Mouse (Mus musculus) liver, embryonic 14.5 days (tissue): ENCODE data around the gene Lrba. TPM values are rescaled to one million over a fixed set of nuclear protein-coding genes. Genes with fewer than 3 reads are reported as not detected.

Experiments
- ATAC-seq: fragments of 200-750 bp; cut with Nextera tagmentation; 2 replicates; pipeline ENCODE4 v1.8.0; 2017; ENCODE audit warnings: moderate number of reproducible peaks, mild to moderate bottlenecking, moderate library complexity; ENCODE audit not compliant: insufficient read depth
- DNase-seq, 3 experiments: peaks; one replicate each; pipeline ENCODE4 v3.0.0-alpha.2; 2012 to 2013; ENCODE audit warnings: low read depth in 3 of 3, low spot score in 3 of 3
- H3K27ac ChIP-seq: fragments of 300-500 bp; sonication (generic); 2 replicates; pipeline ENCODE4 v1.5.1; 2014; ENCODE audit warnings: moderate library complexity, mild to moderate bottlenecking, control low read depth, inconsistent platforms
- H3K27me3 ChIP-seq: fragments of 300-500 bp; sonication (generic); 2 replicates; pipeline ENCODE4 v1.6.1; 2014; ENCODE audit warnings: mild to moderate bottlenecking, low read length, moderate library complexity; ENCODE audit not compliant: control insufficient read depth, insufficient read depth
- H3K36me3 ChIP-seq: fragments of 300-500 bp; sonication (generic); replicated peaks from 2 replicates; pipeline ENCODE4 v1.6.1; 2014; ENCODE audit warnings: low read depth; ENCODE audit not compliant: control insufficient read depth, insufficient read depth
- H3K4me1 ChIP-seq, 2 experiments: fragments of 200-500 bp in 1 of 2; fragments of 300-500 bp in 1 of 2; sonication (generic) in 1 of 2; replicated peaks; 2 replicates each; pipeline ENCODE4 v1.6.1; 2012 to 2014; ENCODE audit warnings: antibody characterized with exemption in 1 of 2, inconsistent platforms in 1 of 2, low read length in 1 of 2; ENCODE audit not compliant: control insufficient read depth in 2 of 2, insufficient read depth in 2 of 2
- H3K4me2 ChIP-seq: fragments of 300-500 bp; sonication (generic); 2 replicates; pipeline ENCODE4 v1.6.1; 2014; ENCODE audit warnings: low read depth, mild to moderate bottlenecking, control low read depth, moderate library complexity
- H3K4me3 ChIP-seq, 2 experiments: fragments of 200-500 bp in 1 of 2; fragments of 300-500 bp in 1 of 2; sonication (generic) in 1 of 2; 2 replicates each; pipeline ENCODE4 v1.5.1; 2012 to 2014; ENCODE audit warnings: low read depth in 2 of 2, low read length in 2 of 2, mild to moderate bottlenecking in 2 of 2, control low read depth in 1 of 2, inconsistent platforms in 1 of 2, moderate library complexity in 1 of 2; ENCODE audit not compliant: insufficient read depth in 1 of 2
- H3K9ac ChIP-seq: fragments of 300-500 bp; sonication (generic); replicated peaks from 2 replicates; pipeline ENCODE4 v1.6.1; 2014; ENCODE audit warnings: mild to moderate bottlenecking, control low read depth, moderate library complexity
- H3K9me3 ChIP-seq: fragments of 300-500 bp; sonication (generic); 2 replicates; pipeline ENCODE4 v1.6.1; 2016; ENCODE audit warnings: low read length, mixed read lengths; ENCODE audit not compliant: control insufficient read depth
- CTCF ChIP-seq: IDR thresholded peaks from 2 replicates; pipeline ENCODE4 v1.5.1; 2016; ENCODE audit warnings: antibody characterized with exemption, low read depth, control low read depth
- EP300 ChIP-seq: IDR thresholded peaks from 2 replicates; pipeline ENCODE4 v1.6.1; 2016; ENCODE audit warnings: antibody characterized with exemption, low read depth
- WGBS: fragments of 180-500 bp; shearing (Covaris S2); extraction: QIAGEN DNeasy Blood & Tissue Kit; methylation state at CpG from one replicate; pipeline ENCODE4 v1.1.7; 2014; ENCODE audit not compliant: insufficient replicate concordance; 5-methylcytosine and 5-hydroxymethylcytosine counted together
- polyA plus RNA-seq, 2 experiments: library from polyadenylated mRNA; depleted of rRNA in 1 of 2; stranded (reverse) in 1 of 2; unstranded in 1 of 2; fragments of >200 nt; fragmentation: Nextera tagmentation in 1 of 2; extraction: Ambion mirVana in 1 of 2; gene quantifications; 2 replicates each; pipeline versions ENCODE4 v1.2.1 to v1.2.3; 2012 to 2014

Gene Lrba
- polyA plus RNA-seq, 2 experiments: 3.7 to 4.4 TPM

DNA sequence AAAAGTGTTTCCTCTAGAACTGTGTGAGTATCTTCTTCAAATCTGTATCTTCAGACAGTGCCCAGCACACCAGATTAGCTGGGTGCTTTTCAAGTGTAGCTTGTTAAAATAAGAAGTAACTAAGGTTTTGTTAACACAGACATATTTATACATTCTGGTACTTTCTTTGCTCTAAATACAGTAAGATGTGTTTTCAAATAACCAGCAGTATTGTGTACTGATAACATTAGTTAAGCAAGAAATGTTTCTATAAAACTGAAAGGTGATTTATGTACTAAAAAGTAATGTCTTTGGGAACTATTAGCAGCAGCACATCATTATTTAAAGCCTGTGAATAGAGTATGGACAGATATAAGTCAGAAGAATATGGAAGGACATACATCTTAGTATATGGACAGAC lies 417.3 kb downstream of the Lrba start:
- H3K27ac ChIP-seq: no peak overlapping the region
- H3K4me2 ChIP-seq: no peak overlapping the region
- no peak overlapping the region for H3K4me3 ChIP-seq
- no peak for DNase-seq
- H3K9me3 ChIP-seq: no peaks in the 10 kb centered on the region
- TF ChIP-seq CTCF: no peak
- TF ChIP-seq EP300: no peak
- H3K27me3 ChIP-seq: no peaks in the 10 kb centered on the region
- ATAC-seq: no peak
- no peaks in the 10 kb centered on the region for H3K36me3 ChIP-seq
- H3K9ac ChIP-seq: no peak overlapping the region
- no peaks in the 10 kb centered on the region for H3K4me1 ChIP-seq

DNA sequence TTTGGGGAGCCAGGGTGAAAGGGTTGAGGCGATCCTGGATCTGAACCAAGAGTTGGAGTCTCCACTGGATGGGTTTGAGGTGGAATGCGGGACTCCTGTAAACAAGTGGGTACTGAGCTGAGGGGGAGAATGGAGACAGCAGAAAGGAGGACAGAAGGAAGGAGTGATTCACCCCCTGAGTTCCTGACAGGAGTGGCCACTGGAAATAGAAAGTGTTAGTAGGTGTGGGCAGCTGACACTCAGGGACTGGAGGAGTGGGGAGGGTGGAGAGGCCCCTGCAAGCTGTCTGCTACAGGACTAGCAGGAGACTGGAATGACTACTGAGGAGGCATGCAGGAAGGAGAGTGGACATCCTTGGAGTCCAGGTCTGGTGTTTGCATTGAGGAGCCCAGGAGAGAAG lies 422.3 kb downstream of the Lrba start:
- Histone ChIP-seq H3K27me3 (no peaks in the 10 kb centered on the region), H3K4me2 (no peak overlapping the region), H3K27ac (no peak overlapping the region), H3K4me1 (no peaks in the 10 kb centered on the region), H3K4me3 (no peak overlapping the region), H3K36me3 (no peaks in the 10 kb centered on the region), H3K9ac (no peak overlapping the region), H3K9me3 (no peaks in the 10 kb centered on the region)
- ATAC-seq: no peak
- TF ChIP-seq EP300 (no peak), CTCF (no peak)
- 64% methylated on average over 2 of the region's 2 CpGs for WGBS
- DNase-seq: no peak

DNA sequence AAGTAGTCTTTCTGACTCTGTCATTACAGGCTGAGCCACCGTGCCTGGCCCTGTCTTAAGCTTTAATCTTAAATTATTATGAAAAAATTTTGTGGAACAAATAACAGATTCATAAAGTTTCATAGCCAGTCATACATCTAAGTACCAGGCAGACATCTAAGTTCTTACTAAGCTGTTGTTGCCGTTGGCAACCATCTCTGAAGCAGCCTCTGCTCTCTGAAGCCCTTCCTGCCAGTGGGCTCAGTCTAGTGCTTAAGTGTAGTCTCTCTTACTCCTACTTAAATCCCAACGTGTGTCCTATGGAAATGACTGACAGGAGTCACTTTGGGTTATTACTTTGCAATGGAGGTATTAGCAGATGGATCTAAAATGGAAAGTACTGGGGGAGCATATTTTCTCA lies 426.5 kb downstream of the Lrba start:
- H3K4me3 ChIP-seq: no peak overlapping the region
- no peak overlapping the region for H3K4me2 ChIP-seq
- no peak overlapping the region for H3K9ac ChIP-seq
- H3K27ac ChIP-seq: no peak overlapping the region
- TF ChIP-seq CTCF (no peak), EP300 (no peak)
- no peaks in the 10 kb centered on the region for H3K27me3 ChIP-seq
- H3K9me3 ChIP-seq: no peaks in the 10 kb centered on the region
- no peaks in the 10 kb centered on the region for H3K4me1 ChIP-seq
- DNase-seq: no peak
- no peak for ATAC-seq
- H3K36me3 ChIP-seq: no peaks in the 10 kb centered on the region
- 64% methylated on average over 3 of the region's 3 CpGs for WGBS

DNA sequence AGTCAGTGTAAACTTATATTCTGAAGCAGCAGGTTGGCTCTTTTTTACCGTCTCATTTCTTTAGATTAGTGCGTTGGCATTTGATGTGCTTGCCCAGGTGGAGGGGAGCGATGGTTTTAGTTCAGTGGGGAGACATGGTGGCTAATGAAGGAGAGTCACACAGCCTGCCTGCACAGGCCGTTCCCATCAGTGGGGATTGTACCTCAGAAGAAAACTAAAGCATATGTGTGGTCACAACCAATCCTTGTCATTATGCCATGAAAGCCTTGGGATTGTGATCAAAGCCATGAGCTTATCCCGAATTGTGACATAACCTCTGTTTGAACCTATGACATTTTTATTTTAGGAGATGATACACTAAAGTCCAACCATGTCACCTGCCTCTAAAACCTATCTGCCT lies 434.8 kb downstream of the Lrba start:
- no peak overlapping the region for H3K4me2 ChIP-seq
- H3K27me3 ChIP-seq: no peaks in the 10 kb centered on the region
- H3K9me3 ChIP-seq: no peaks in the 10 kb centered on the region
- no peak overlapping the region for H3K9ac ChIP-seq
- H3K27ac ChIP-seq: no peak overlapping the region
- DNase-seq (no peak), ATAC-seq (no peak)
- WGBS: 75% methylated on average over 5 of the region's 5 CpGs
- H3K4me1 ChIP-seq: no peaks in the 10 kb centered on the region
- TF ChIP-seq CTCF (no peak), EP300 (no peak)
- H3K4me3 ChIP-seq: no peak overlapping the region
- H3K36me3 ChIP-seq: no peaks in the 10 kb centered on the region

DNA sequence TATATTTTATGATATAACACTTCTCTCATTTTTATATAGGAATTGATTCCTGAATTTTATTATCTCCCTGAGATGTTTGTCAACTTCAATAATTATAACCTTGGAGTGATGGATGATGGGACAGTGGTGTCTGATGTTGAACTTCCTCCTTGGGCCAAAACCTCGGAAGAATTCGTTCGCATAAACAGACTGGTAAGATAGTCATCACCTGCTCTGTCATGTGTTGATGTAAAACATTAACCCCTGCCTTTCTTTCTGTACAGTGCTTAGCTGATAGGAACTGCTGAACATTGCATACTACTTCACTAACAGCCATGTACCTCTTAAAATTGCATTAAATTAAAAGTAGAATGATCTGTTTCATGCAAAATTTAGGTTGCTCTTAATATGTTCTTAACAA lies 439.9 kb downstream of the Lrba start:
- Histone ChIP-seq H3K9ac (no peak overlapping the region), H3K36me3 (no peaks in the 10 kb centered on the region), H3K9me3 (no peaks in the 10 kb centered on the region), H3K4me1 (no peaks in the 10 kb centered on the region), H3K4me3 (no peak overlapping the region), H3K4me2 (no peak overlapping the region), H3K27me3 (no peaks in the 10 kb centered on the region), H3K27ac (no peak overlapping the region)
- DNase-seq (no peak), ATAC-seq (no peak)
- TF ChIP-seq CTCF (no peak), EP300 (no peak)
- WGBS: 7% methylated on average over 3 of the region's 3 CpGs

DNA sequence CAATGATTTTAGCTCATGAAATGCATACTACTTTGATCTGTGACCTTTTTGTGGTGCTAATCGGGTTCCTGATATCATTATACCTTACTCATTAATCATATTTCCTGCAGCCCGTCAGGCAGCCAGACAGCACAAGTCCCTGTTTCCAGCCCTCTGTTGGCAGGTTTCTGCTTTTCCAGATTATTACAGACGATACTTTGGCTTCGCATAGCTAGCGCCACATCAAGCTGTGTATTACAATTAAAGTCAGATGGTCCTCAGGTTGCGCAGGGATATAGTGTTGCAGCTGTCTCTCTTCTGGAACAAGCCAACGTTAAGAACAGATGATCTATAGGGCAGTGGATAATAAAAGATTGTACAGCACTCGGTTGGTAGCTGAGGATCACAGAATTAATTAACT lies 443.7 kb downstream of the Lrba start:
- no peaks in the 10 kb centered on the region for H3K27me3 ChIP-seq
- DNase-seq (no peak), ATAC-seq (no peak)
- no peak overlapping the region for H3K4me3 ChIP-seq
- no peak overlapping the region for H3K9ac ChIP-seq
- no peak overlapping the region for H3K4me2 ChIP-seq
- H3K27ac ChIP-seq: no peak overlapping the region
- no peak for TF ChIP-seq CTCF
- no peak for TF ChIP-seq EP300
- no peaks in the 10 kb centered on the region for H3K9me3 ChIP-seq
- H3K36me3 ChIP-seq: no peaks in the 10 kb centered on the region
- WGBS: 70% methylated on average over 8 of the region's 8 CpGs
- H3K4me1 ChIP-seq: no peaks in the 10 kb centered on the region
